Mouse (Mus musculus): ENCODE measurements at regions not wholly inside any gene's neighbourhood (a gene's known extent, or its start where the extent isn't known, plus 50 kb on each side); places are given as distances from the start of the nearest gene placed in this dataset.

- TF ChIP-seq CTCF (conservative IDR thresholded peaks at IDR 0.05 in 1 of 2, IDR thresholded peaks at IDR 0.05 in 1 of 2; ENCODE audit: low read depth in 2 of 2, low read length in 2 of 2): no peak
- no peak for TF ChIP-seq ZMIZ1 (IDR thresholded peaks at IDR 0.05; ENCODE audit: low read depth, low read length)
- no peak for TF ChIP-seq POLR2A (IDR thresholded peaks at IDR 0.05; ENCODE audit: low read depth, low read length)
- TF ChIP-seq NRF1 (IDR thresholded peaks at IDR 0.05; ENCODE audit: low read depth, low read length): no peak
- no peak for TF ChIP-seq MAZ (IDR thresholded peaks at IDR 0.05; ENCODE audit: low read depth, low read length)
- TF ChIP-seq TCF12 (IDR thresholded peaks at IDR 0.05; ENCODE audit: low read depth, low read length): no peak
- TF ChIP-seq HCFC1 (IDR thresholded peaks at IDR 0.05; ENCODE audit: low read depth, low read length): no peak
- TF ChIP-seq IRF4 (IDR thresholded peaks at IDR 0.05; ENCODE audit: low read depth, low read length): no peak
- TF ChIP-seq E2F4 (IDR thresholded peaks at IDR 0.05; ENCODE audit: insufficient replicate concordance, low read depth, low read length): no peak
- no peak for TF ChIP-seq EP300 (IDR thresholded peaks at IDR 0.05; ENCODE audit: low read length)
- TF ChIP-seq USF2 (conservative IDR thresholded peaks at IDR 0.05; ENCODE audit: low read depth, low read length): no peak
- no peak for TF ChIP-seq ZNF384 (IDR thresholded peaks at IDR 0.05; ENCODE audit: low read depth, low read length)
Observed at GRCm38 (mm10) chr9:31998488-31999280, 85.4 kb upstream of the Barx2 start.
